Mouse (Mus musculus) left cerebral cortex, adult 2 months (tissue): ENCODE results near the gene Elovl6. TPM values are rescaled to one million over a fixed set of nuclear protein-coding genes. Genes with fewer than 3 reads are reported as not detected.

Source experiments
- DNase-seq, 2 experiments: peaks; one replicate each; pipeline ENCODE4 v3.0.0; 2021 to 2022; ENCODE audit warnings: low spot score in 2 of 2, mixed read lengths in 1 of 2; ENCODE audit errors: extremely low spot score in 1 of 2
- H3K27ac ChIP-seq: fragments of 200-600 bp; 2 replicates; pipeline ENCODE4 v1.8.1; 2022
- H3K4me3 ChIP-seq: fragments of 200-600 bp; 2 replicates; pipeline ENCODE4 v1.8.1; 2022
- CTCF ChIP-seq: fragments of 200-600 bp; IDR thresholded peaks from 2 replicates; pipeline ENCODE4 v1.8.1; 2022; ENCODE audit warnings: antibody characterized with exemption, mild to moderate bottlenecking, moderate library complexity
- intact Hi-C: fragments of 180-260 bp; cut with DNase I; formaldehyde crosslinking; loops from one replicate; pipeline ENCODE4 v1.15.1; 2025
- total RNA-seq, 2 experiments: library from RNA; stranded (reverse); gene quantifications; 2 replicates each; pipeline ENCODE4 v1.2.3; 2021

The Elovl6 gene
- total RNA-seq, 2 experiments from 2014 or later = 27.5 to 29.3 TPM

GRCm38 (mm10) chr3:129619194-129619775 lies 87.1 kb downstream of the Elovl6 start:
- intact Hi-C loops = no loop called here
- TF ChIP-seq CTCF = no peak
- Histone ChIP-seq H3K4me3 (no peak overlapping the region), H3K27ac (no peak overlapping the region)
- DNase-seq = no peak

GRCm38 (mm10) chr3:129620802-129621201 lies 88.6 kb downstream of the Elovl6 start:
- no peak for DNase-seq
- intact Hi-C loops = no loop called here
- TF ChIP-seq CTCF = no peak
- H3K27ac ChIP-seq = no peak overlapping the region
- H3K4me3 ChIP-seq = no peak overlapping the region

- DNase-seq = no peak
- H3K27ac ChIP-seq = no peak overlapping the region
- H3K4me3 ChIP-seq = no peak overlapping the region
- TF ChIP-seq CTCF = no peak
- intact Hi-C loops = no loop called here
These were observed 89.1 kb downstream of the Elovl6 start for GRCm38 (mm10) chr3:129621255-129621654.

GRCm38 (mm10) chr3:129622120-129622519 lies 90.0 kb downstream of the Elovl6 start:
- peak; percentile 46 for TF ChIP-seq CTCF
- no peak overlapping the region for H3K4me3 ChIP-seq
- intact Hi-C loops = no loop called here
- no peak overlapping the region for H3K27ac ChIP-seq
- DNase-seq = no peak

- no peak for TF ChIP-seq CTCF
- H3K27ac ChIP-seq = no peak overlapping the region
- DNase-seq = no peak
- H3K4me3 ChIP-seq = no peak overlapping the region
- intact Hi-C loops = no loop called here
These were observed 90.5 kb downstream of the Elovl6 start for GRCm38 (mm10) chr3:129622705-129623104.

GRCm38 (mm10) chr3:129624193-129624805 lies 92.1 kb downstream of the Elovl6 start:
- TF ChIP-seq CTCF = no peak
- Histone ChIP-seq H3K27ac (no peak overlapping the region), H3K4me3 (no peak overlapping the region)
- no peak for DNase-seq
- intact Hi-C loops = no loop called here

- DNase-seq = no peak
- intact Hi-C loops = no loop called here
- TF ChIP-seq CTCF = no peak
- Histone ChIP-seq H3K4me3 (no peak overlapping the region), H3K27ac (no peak overlapping the region)
These were observed 95.1 kb downstream of the Elovl6 start for GRCm38 (mm10) chr3:129627281-129627680.

- DNase-seq = no peak
- TF ChIP-seq CTCF = no peak
- H3K27ac ChIP-seq = no peak overlapping the region
- H3K4me3 ChIP-seq = no peak overlapping the region
- intact Hi-C loops = no loop called here
These were observed 98.9 kb downstream of the Elovl6 start for GRCm38 (mm10) chr3:129631018-129631417.

- intact Hi-C loops = no loop called here
- TF ChIP-seq CTCF = no peak
- Histone ChIP-seq H3K27ac (no peak overlapping the region), H3K4me3 (no peak overlapping the region)
- DNase-seq = no peak
These were observed 99.7 kb downstream of the Elovl6 start for GRCm38 (mm10) chr3:129631857-129632256.

- no peak for TF ChIP-seq CTCF
- H3K4me3 ChIP-seq = no peak overlapping the region
- intact Hi-C loops = no loop called here
- H3K27ac ChIP-seq = no peak overlapping the region
- no peak for DNase-seq
These were observed 101.4 kb downstream of the Elovl6 start for GRCm38 (mm10) chr3:129633518-129633917.

- peak; percentile 65 for TF ChIP-seq CTCF
- H3K27ac ChIP-seq = no peak overlapping the region
These were observed 102.2 kb downstream of the Elovl6 start for GRCm38 (mm10) chr3:129634260-129634901.

GRCm38 (mm10) chr3:129637446-129637845 lies 105.3 kb downstream of the Elovl6 start:
- TF ChIP-seq CTCF = no peak
- intact Hi-C loops = no loop called here
- Histone ChIP-seq H3K4me3 (no peak overlapping the region), H3K27ac (no peak overlapping the region)
- no peak for DNase-seq

More at GRCm38 (mm10) chr3:129634260-129634901, 102.2 kb downstream of the Elovl6 start:
- H3K4me3 ChIP-seq = no peak overlapping the region
- DNase-seq = peak; percentile 18 to 27
- intact Hi-C loops = loop anchor here (1.0 kb wide), 1 partner anchor 101 kb away; no protein-coding TSS in a partner anchor
